Mouse (Mus musculus): ENCODE measurements around the gene Tssk3. TPM values are rescaled to one million over a fixed set of nuclear protein-coding genes. Genes with fewer than 3 reads are reported as not detected.
A peak's percentile ranks its signal among the peaks of the same experiment; 100 is the strongest.

The Tssk3 gene
- polyA plus RNA-seq, 1 experiment from 2014 or later = not detected

DNA sequence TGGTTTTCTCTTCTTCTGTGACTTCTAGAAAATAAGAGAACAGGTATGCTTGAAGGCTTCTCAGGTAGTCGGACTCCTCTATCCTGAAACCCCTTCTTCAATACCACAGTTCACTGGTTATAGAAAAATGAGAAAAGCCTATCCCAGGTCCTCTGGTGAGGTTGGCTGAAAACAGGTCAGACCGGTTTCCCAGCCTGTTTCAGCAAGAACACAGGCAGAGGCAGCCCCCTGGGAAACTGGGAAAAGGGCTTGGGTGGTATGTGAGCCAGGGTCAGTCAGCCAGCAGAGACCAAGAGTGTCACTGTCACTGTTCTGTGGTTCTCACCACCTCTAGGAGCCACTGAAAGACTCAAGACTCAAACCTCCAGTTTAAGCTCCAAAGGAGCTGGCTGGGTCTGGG, 26.1 kb upstream of the Tssk3 start:
- H3K9ac ChIP-seq (ENCODE audit: low read depth, low read length) = no peak overlapping the region
- no peak for ATAC-seq
- WGBS = 17% methylated on average over 2 of the region's 2 CpGs

DNA sequence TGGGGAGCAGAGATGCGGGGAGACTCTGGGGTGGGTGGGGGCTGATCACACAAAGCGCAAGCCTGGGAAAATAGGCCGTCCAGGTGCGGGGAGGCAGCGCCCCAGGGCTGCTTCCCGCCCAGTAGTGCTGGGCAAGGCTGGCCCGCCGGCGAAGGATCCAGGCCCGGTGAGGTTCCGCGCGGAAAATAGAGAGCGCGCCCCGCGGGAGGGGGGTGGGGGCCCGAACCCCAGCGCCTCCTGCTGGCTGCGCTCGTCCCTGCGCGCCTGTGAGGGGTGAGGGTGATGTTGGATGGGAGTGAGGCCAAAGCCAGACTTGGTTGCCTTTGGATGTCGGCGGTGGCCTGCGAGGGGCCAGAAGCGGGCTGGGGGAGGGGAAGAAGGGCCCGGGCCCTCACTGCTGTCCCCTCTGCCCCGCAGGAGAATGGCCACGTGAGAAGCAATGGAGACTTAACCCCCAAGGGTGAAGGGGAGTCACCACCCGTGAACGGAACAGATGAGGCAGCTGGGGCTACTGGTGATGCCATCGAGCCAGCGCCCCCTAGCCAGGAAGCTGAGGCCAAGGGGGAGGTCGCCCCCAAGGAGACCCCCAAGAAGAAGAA, 23.6 kb upstream of the Tssk3 start:
- WGBS = under 1% methylated on average over 33 of the region's 35 CpGs

More for the DNA sequence above, 26.1 kb upstream of the Tssk3 start:
- peaks cover 50% of the 10 kb centered on the region for H3K36me3 ChIP-seq (ENCODE audit: control insufficient read depth, insufficient read depth)
- TF ChIP-seq CTCF (IDR thresholded peaks at IDR 0.05; ENCODE audit: low read depth) = no peak
- H3K9me3 ChIP-seq (ENCODE audit: control insufficient read depth) = no peaks in the 10 kb centered on the region
- no peaks in the 10 kb centered on the region for H3K27me3 ChIP-seq (replicated peaks; ENCODE audit: control insufficient read depth, insufficient read depth, low read length)
- H3K4me2 ChIP-seq (replicated peaks; ENCODE audit: low read depth) = no peak overlapping the region
- H3K27ac ChIP-seq (ENCODE audit: low read depth, low read length) = no peak overlapping the region
- no peak overlapping the region for H3K4me3 ChIP-seq (ENCODE audit: low read depth, low read length)
- no peaks in the 10 kb centered on the region for H3K4me1 ChIP-seq (replicated peaks; ENCODE audit: control insufficient read depth, insufficient read depth, low read length)

DNA sequence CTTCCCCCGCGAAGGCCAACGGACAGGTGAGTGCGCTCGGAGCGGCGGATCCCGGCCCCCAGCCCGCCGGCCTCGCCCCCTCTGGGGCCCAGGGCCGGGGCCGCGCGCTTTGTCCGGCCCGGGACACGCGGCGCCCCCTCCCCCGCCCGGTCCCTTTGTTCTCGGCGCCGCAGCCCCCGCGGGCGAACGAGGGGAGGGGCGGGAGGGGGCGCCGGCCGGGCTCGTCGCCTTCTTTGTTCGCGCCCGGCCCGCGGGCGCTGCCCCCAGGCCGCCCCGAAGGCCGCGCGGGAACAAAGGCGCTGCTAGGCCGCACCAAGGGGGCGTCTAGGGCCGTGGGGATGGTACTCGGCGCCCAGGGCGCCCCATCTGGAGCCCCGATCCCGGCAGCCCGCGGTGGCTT, 23.1 kb upstream of the Tssk3 start:
- Histone ChIP-seq H3K9me3 (ENCODE audit: control insufficient read depth) (no peaks in the 10 kb centered on the region), H3K4me3 (ENCODE audit: low read depth, low read length) (peak overlapping the region; percentile 84), H3K9ac (ENCODE audit: low read depth, low read length) (peak overlapping the region; percentile 84), H3K36me3 (ENCODE audit: control insufficient read depth, insufficient read depth) (peaks cover 25% of the 10 kb centered on the region), H3K4me1 (replicated peaks; ENCODE audit: control insufficient read depth, insufficient read depth, low read length) (0 out of 2 replicates have a peak, but pooled peaks cover 4% of the 10 kb centered on the region), H3K27me3 (replicated peaks; ENCODE audit: control insufficient read depth, insufficient read depth, low read length) (no peaks in the 10 kb centered on the region), H3K27ac (ENCODE audit: low read depth, low read length) (peak overlapping the region; percentile 76), H3K4me2 (replicated peaks; ENCODE audit: low read depth) (peak overlapping the region; percentile 99)
- peak; percentile 14; the same call in 1 of the 2 replicates for ATAC-seq
- TF ChIP-seq CTCF (IDR thresholded peaks at IDR 0.05; ENCODE audit: low read depth) = no peak
- WGBS = under 1% methylated on average over 14 of the region's 57 CpGs

More for the DNA sequence above, 23.6 kb upstream of the Tssk3 start:
- peak overlapping the region; percentile 84 for H3K4me3 ChIP-seq (ENCODE audit: low read depth, low read length)
- peak overlapping the region; percentile 84 for H3K9ac ChIP-seq (ENCODE audit: low read depth, low read length)
- no peaks in the 10 kb centered on the region for H3K27me3 ChIP-seq (replicated peaks; ENCODE audit: control insufficient read depth, insufficient read depth, low read length)
- 0 out of 2 replicates have a peak, but pooled peaks cover under 1% of the 10 kb centered on the region for H3K4me1 ChIP-seq (replicated peaks; ENCODE audit: control insufficient read depth, insufficient read depth, low read length)
- H3K27ac ChIP-seq (ENCODE audit: low read depth, low read length) = peak overlapping the region; percentile 76
- peaks cover 26% of the 10 kb centered on the region for H3K36me3 ChIP-seq (ENCODE audit: control insufficient read depth, insufficient read depth)
- TF ChIP-seq CTCF (IDR thresholded peaks at IDR 0.05; ENCODE audit: low read depth) = peak; percentile 89
- H3K4me2 ChIP-seq (replicated peaks; ENCODE audit: low read depth) = peak overlapping the region; percentile 99
- ATAC-seq = peak; percentile 58
- H3K9me3 ChIP-seq (ENCODE audit: control insufficient read depth) = no peaks in the 10 kb centered on the region

DNA sequence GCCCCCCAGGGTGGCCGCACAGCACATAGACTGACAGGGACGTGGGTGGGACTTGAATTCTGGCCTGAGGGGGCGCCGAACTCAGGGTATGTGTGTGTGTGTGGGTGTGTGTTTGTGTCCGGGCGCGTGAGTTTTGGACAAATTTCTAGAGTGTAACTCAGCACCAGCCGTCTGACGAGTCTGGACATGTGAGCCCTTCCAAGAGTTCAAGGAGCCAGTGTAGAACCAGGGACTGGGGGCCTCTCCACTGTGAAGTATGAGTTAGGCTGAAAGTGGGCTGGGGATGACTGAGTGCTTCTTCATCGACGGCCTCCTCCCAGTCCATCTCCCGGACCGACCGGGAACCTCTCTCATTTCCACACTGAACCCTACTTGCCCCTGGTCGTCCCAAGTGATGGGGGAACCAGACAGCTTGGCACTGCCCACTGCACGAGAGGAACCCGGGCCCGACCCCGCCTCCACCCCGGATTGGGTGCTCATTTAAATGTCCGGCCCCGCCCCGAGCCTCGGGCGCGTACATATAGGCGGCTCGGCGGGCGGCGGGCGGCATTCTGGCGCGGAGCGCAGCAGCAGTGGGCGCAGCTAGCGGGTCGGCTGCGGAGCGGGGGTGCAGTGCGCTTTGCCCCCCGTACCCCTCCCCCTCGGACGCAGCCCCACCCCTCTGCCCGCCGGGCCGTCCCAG, 22.4 kb upstream of the Tssk3 start, which contains the start of gene Marcksl1:
Marcksl1 (plus strand) TSS at position 496 of the 682 bp plus-strand sequence.
- H3K4me3 ChIP-seq (ENCODE audit: low read depth, low read length) = peak within 1 kb of the TSS; percentile 84
- peak within 1 kb of the TSS; percentile 84 for H3K9ac ChIP-seq (ENCODE audit: low read depth, low read length)
- H3K36me3 ChIP-seq (ENCODE audit: control insufficient read depth, insufficient read depth) = peaks cover 19% of the 10 kb centered on the region
- WGBS = 10% methylated on average over 42 of the region's 47 CpGs
- peak within 1 kb of the TSS; percentile 76 for H3K27ac ChIP-seq (ENCODE audit: low read depth, low read length)
- TF ChIP-seq CTCF (IDR thresholded peaks at IDR 0.05; ENCODE audit: low read depth) = peak; percentile 25; the same call in 1 of the 2 replicates
- H3K27me3 ChIP-seq (replicated peaks; ENCODE audit: control insufficient read depth, insufficient read depth, low read length) = no peaks in the 10 kb centered on the region
- peak within 1 kb of the TSS; percentile 99 for H3K4me2 ChIP-seq (replicated peaks; ENCODE audit: low read depth)
- H3K9me3 ChIP-seq (ENCODE audit: control insufficient read depth) = no peaks in the 10 kb centered on the region
- H3K4me1 ChIP-seq (replicated peaks; ENCODE audit: control insufficient read depth, insufficient read depth, low read length) = 0 out of 2 replicates have a peak, but pooled peaks cover 4% of the 10 kb centered on the region
- ATAC-seq = peak; percentile 67

DNA sequence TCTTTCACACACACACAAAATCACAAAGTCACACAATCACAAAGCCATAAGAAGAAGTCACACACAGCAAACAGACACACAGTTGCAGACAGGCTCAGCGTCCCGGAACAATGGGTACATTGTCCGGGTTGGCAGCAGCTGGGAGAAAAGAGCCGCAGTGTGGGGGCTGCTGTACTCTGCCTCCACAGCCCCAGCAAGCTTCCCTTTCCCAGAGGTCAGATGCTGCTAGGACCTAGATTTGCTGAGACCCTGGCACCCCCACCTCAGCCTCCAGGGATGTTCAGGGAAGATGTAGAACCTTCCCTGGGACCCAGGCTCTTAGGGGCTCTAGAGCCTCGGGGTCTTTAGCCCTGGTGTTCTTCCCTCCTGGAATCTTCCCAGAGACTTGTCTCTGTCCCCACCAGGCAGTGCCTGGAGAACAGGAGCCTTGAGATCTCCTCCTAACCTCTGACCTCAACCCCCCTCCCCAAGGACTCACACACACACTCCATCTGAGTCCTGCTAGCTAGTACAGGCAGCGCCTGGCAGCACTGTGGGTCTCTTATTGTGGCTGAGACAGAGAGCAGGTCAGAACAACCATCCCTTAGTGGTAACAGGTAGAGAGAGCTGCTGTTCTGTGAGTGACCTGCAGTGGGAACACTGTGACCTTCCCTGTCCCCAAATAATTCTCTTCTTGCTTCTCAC, 20.7 kb upstream of the Tssk3 start:
- Histone ChIP-seq H3K4me2 (replicated peaks; ENCODE audit: low read depth) (no peak overlapping the region), H3K4me3 (ENCODE audit: low read depth, low read length) (no peak overlapping the region), H3K9me3 (ENCODE audit: control insufficient read depth) (no peaks in the 10 kb centered on the region), H3K27me3 (replicated peaks; ENCODE audit: control insufficient read depth, insufficient read depth, low read length) (no peaks in the 10 kb centered on the region), H3K27ac (ENCODE audit: low read depth, low read length) (no peak overlapping the region), H3K36me3 (ENCODE audit: control insufficient read depth, insufficient read depth) (peaks cover 2% of the 10 kb centered on the region; the same call in 1 of the 2 replicates), H3K9ac (ENCODE audit: low read depth, low read length) (no peak overlapping the region), H3K4me1 (replicated peaks; ENCODE audit: control insufficient read depth, insufficient read depth, low read length) (0 out of 2 replicates have a peak, but pooled peaks cover 4% of the 10 kb centered on the region)
- no peak for ATAC-seq
- 60% methylated on average over 6 of the region's 6 CpGs for WGBS
- no peak for TF ChIP-seq CTCF (IDR thresholded peaks at IDR 0.05; ENCODE audit: low read depth)
